Mouse (Mus musculus): ENCODE results near the gene Parp12. TPM values are rescaled to one million over a fixed set of nuclear protein-coding genes. Genes with fewer than 3 reads are reported as not detected.
A peak's percentile ranks its signal among the peaks of the same experiment; 100 is the strongest.

The Parp12 gene
- total RNA-seq, 2 experiments from 2014 or later = 5.2 to 5.5 TPM

DNA sequence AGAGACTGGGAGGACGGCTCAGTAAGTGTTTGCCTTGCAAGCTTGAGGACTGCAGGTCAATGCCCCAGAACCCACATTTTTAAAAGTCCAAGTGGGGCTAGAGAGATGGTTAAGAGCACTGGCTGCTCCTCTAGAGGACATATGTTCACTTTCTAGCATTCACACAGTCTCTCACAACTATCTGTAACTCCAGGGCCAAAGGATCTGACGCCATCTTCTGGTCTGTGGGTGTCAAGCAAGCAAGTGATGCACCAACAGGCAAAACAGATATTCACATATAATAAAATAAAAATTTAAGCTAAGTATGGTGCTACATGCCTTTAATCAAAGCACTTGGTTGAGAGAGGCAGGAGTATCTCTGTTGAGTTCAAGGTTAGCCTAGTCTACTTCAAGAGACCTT lies 11.3 kb downstream of the Parp12 start:
- intact Hi-C loops (cut with DNase I) = no loop called here
- Histone ChIP-seq H3K27ac (no peak overlapping the region), H3K4me3 (no peak overlapping the region)
- no peak for DNase-seq (ENCODE audit: extremely low spot score in 1 of 2, low spot score in 2 of 2)
- peak; percentile 27 for TF ChIP-seq CTCF (IDR thresholded peaks at IDR 0.05)

DNA sequence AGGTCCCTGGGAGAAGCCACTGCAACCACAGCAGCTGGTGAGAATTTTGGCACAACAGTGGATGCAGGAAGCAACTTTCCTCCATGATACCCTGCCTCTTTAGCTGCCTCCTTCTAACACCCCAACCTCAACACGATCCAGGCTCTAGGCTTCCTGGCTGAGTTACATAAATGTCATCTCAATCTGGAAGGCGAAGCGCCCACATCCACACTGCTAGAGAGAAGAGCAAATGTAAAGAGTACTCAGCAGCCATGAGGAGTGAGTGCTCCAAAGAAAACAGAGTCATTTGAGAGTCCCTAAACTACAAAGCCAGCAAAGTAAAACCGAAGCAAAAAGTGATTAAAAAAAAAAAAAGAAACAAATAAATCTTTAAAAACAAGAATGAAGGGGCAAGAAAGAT lies 13.5 kb downstream of the Parp12 start:
- Histone ChIP-seq H3K27ac (no peak overlapping the region), H3K4me3 (no peak overlapping the region)
- no peak for TF ChIP-seq CTCF (IDR thresholded peaks at IDR 0.05)
- intact Hi-C loops (cut with DNase I) = no loop called here
- DNase-seq (ENCODE audit: extremely low spot score in 1 of 2, low spot score in 2 of 2) = no peak

GRCm38 (mm10) chr6:39076498-39076897 lies 41.7 kb downstream of the Parp12 start:
- DNase-seq (ENCODE audit: extremely low spot score in 1 of 2, low spot score in 2 of 2) = no peak
- intact Hi-C loops (cut with DNase I) = loop anchor here (10.0 kb wide), 1 partner anchor 422 kb away; no protein-coding TSS in a partner anchor
- Histone ChIP-seq H3K4me3 (no peak overlapping the region), H3K27ac (no peak overlapping the region)
- no peak for TF ChIP-seq CTCF (IDR thresholded peaks at IDR 0.05)

GRCm38 (mm10) chr6:39074186-39074585 lies 44.0 kb downstream of the Parp12 start:
- intact Hi-C loops (cut with DNase I) = loop anchor here (10.0 kb wide), 1 partner anchor 419 kb away; no protein-coding TSS in a partner anchor
- no peak for DNase-seq (ENCODE audit: extremely low spot score in 1 of 2, low spot score in 2 of 2)
- TF ChIP-seq CTCF (IDR thresholded peaks at IDR 0.05) = no peak
- no peak overlapping the region for H3K27ac ChIP-seq
- no peak overlapping the region for H3K4me3 ChIP-seq

DNA sequence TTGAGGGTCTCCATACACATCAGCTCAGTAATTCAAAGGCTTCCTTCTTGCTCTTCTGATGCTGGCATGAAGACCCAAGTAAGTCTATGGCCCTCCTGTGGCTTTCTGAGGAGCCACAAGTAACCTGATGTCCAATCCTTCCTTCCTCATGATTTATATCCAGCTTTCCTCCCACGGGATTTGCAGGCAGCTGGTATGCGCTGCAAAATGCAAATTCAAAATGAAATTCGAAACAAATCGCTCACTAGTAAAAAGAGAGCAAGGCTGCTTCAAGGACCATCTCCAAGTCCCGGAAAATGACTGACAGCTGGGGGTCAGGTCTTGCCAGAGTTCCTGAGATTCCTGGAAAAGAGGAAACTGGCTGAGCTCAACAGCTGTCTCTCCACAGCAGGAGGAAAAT lies 45.5 kb downstream of the Parp12 start:
- H3K4me3 ChIP-seq = no peak overlapping the region
- H3K27ac ChIP-seq = peak overlapping the region; percentile 7; the same call in 1 of the 2 replicates
- peak; percentile 25 for TF ChIP-seq CTCF (IDR thresholded peaks at IDR 0.05)
- DNase-seq (ENCODE audit: extremely low spot score in 1 of 2, low spot score in 2 of 2) = no peak
- intact Hi-C loops (cut with DNase I) = loop anchor here (10.0 kb wide), 1 partner anchor 418 kb away; no protein-coding TSS in a partner anchor

GRCm38 (mm10) chr6:39066935-39067578 lies 51.1 kb downstream of the Parp12 start:
- no peak overlapping the region for H3K4me3 ChIP-seq
- no peak overlapping the region for H3K27ac ChIP-seq
- peak; percentile 75 to 78 for DNase-seq (ENCODE audit: extremely low spot score in 1 of 2, low spot score in 2 of 2)
- peak; percentile 93 for TF ChIP-seq CTCF (IDR thresholded peaks at IDR 0.05)
- intact Hi-C loops (cut with DNase I) = loop anchor here (2.0 to 5.0 kb wide), 3 partner anchors 110 to 192 kb away; partner anchors contain the start of gene Tbxas1

DNA sequence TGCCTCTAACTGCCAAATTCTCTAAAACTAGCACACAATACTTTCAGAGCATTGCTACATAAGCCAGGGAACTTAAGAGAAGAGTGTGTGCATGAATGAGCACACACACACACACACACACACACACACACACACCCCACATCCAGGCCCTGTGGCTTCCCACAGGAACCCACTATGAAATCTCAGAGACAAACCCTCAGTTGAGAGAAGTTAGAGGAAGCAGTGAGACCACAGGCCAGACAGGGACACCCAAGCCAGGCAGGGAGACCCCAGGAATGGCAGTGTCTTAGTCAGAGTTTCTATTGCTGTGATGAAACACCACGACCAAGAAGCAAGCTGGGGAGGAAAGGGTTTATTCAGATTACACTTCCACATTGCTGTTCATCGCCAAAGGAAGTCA lies 54.6 kb downstream of the Parp12 start:
- no peak overlapping the region for H3K4me3 ChIP-seq
- no peak for TF ChIP-seq CTCF (IDR thresholded peaks at IDR 0.05)
- H3K27ac ChIP-seq = no peak overlapping the region
- intact Hi-C loops (cut with DNase I) = no loop called here
- no peak for DNase-seq (ENCODE audit: extremely low spot score in 1 of 2, low spot score in 2 of 2)

DNA sequence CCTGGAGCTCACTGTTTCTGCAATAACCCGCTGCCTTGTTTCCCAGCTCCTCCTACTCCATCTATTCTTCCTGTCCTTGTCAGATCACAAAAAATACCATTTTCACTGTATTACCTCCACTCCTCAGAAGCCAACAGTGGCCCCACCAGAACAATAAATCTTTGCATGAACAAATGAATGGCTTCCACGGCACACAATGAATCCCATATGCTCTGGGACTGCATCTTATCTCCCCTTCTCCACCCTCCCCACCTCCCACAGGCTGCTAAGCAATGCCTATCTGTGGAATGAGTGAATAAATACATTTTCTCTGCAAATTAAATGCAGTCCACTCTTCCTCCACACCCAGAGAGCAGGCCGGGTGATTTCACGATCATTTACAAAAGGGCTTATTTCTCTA lies 57.0 kb downstream of the Parp12 start:
- Histone ChIP-seq H3K4me3 (no peak overlapping the region), H3K27ac (no peak overlapping the region)
- no peak for DNase-seq (ENCODE audit: extremely low spot score in 1 of 2, low spot score in 2 of 2)
- no peak for TF ChIP-seq CTCF (IDR thresholded peaks at IDR 0.05)
- intact Hi-C loops (cut with DNase I) = no loop called here

DNA sequence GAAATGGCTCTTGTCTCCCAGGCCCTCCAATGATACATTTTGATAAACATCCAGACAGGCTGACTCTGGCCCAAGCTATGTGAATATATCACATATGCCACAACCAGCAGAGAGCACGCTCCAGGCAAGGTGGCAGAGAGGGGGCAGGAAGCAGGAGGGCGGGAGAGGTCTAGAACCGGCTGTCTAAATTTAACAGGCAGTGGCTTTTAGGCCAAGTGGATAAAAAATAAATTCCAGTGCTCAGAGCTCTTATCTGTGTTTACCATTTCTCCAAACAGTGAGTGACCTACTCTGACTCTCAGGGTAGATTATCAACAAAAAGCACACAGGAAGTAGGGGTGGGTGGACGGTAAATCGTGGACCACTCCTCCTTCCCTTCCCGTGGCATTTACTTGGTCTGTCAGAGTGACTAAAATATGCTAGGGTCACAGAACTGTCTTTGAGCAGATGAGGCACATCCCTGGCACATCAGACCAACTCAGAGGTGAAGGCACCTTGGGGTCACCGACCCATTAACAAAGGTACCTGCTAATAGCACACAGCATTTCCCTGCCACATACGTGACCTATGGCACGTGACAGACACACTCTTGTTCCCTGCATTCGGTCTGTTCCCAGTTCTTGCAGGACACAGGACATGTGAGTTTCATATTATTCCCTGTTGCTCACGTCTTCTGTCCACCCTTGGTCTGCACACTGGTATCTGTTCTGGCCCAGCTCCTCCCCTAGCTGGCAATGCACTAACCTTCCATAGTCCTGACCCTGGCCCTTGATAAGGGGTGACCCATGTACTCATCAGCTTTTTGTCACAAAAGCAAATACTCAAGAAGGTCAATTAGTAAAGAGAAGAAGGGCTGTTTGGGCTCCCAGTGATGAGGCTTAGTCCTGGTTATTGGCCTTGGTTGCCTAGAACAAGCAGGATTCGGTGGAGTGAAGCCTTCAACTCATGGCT lies 58.3 kb downstream of the Parp12 start:
- DNase-seq (ENCODE audit: extremely low spot score in 1 of 2, low spot score in 2 of 2) = no peak
- Histone ChIP-seq H3K27ac (no peak overlapping the region), H3K4me3 (no peak overlapping the region)
- TF ChIP-seq CTCF (IDR thresholded peaks at IDR 0.05) = no peak
- intact Hi-C loops (cut with DNase I) = loop anchor here (5.0 kb wide), 1 partner anchor 108 kb away; no protein-coding TSS in a partner anchor

GRCm38 (mm10) chr6:39058936-39059335 lies 59.2 kb downstream of the Parp12 start:
- TF ChIP-seq CTCF (IDR thresholded peaks at IDR 0.05) = no peak
- no peak overlapping the region for H3K27ac ChIP-seq
- H3K4me3 ChIP-seq = no peak overlapping the region
- intact Hi-C loops (cut with DNase I) = loop anchor here (5.0 kb wide), 1 partner anchor 107 kb away; no protein-coding TSS in a partner anchor
- no peak for DNase-seq (ENCODE audit: extremely low spot score in 1 of 2, low spot score in 2 of 2)

DNA sequence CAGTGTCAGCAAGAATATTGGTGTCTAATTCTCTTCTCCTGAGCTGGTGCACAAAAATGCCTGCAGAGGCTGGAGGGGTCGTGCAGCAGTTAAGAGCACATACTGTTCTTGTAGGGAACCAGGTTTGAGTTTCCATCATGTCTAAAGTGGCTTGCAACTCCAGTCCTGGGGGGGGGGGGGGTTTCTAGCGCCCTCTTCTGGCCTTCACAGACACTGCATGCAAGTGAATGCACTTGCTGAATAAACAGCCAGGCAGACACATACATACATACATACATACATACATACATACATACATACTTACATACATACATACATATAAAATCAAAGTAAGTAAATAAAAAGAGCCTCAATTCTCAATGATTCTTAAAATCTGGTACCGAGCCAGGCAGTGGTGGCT lies 59.8 kb downstream of the Parp12 start:
- TF ChIP-seq CTCF (IDR thresholded peaks at IDR 0.05) = peak; percentile 43
- Histone ChIP-seq H3K4me3 (no peak overlapping the region), H3K27ac (no peak overlapping the region)
- DNase-seq (ENCODE audit: extremely low spot score in 1 of 2, low spot score in 2 of 2) = no peak
- intact Hi-C loops (cut with DNase I) = loop anchor here (5.0 kb wide), 1 partner anchor 106 kb away; no protein-coding TSS in a partner anchor

DNA sequence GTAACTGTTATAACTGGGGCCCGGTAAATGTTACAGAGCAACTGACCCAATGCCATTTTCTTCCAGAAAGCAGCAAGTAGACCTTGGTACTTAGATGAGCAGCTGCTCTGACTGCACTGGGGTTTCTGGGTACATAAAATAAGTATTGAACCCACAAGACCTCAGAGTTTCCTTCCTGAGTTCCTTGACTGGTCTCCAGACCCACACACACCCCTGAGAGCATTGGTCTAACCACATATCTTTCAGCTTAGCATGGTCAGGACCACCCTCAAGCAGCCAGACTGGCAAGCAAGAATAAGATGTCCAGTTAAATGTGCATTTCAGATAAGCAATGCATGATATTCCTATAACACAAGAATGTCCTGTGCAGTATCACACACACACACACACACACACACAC lies 61.0 kb downstream of the Parp12 start:
- no peak for DNase-seq (ENCODE audit: extremely low spot score in 1 of 2, low spot score in 2 of 2)
- no peak overlapping the region for H3K4me3 ChIP-seq
- intact Hi-C loops (cut with DNase I) = loop anchor here (5.0 kb wide), 1 partner anchor 105 kb away; no protein-coding TSS in a partner anchor
- H3K27ac ChIP-seq = no peak overlapping the region
- TF ChIP-seq CTCF (IDR thresholded peaks at IDR 0.05) = no peak
